Mouse (Mus musculus): ENCODE measurements around the gene Babam2.

- TF ChIP-seq POLR2A (IDR thresholded peaks at IDR 0.05; ENCODE audit: insufficient read length, low read depth) (no peak), CEBPB (IDR thresholded peaks at IDR 0.05; ENCODE audit: insufficient read depth, poor library complexity, severe bottlenecking) (no peak), MAX (IDR thresholded peaks at IDR 0.05; ENCODE audit: low read depth) (no peak), SRF (IDR thresholded peaks at IDR 0.05; ENCODE audit: control insufficient read depth, insufficient read length, low read depth) (no peak), MYOD1 (IDR thresholded peaks at IDR 0.05; ENCODE audit: control insufficient read depth in 1 of 3, insufficient read length in 2 of 3, low read depth in 2 of 3) (no peak), TCF12 (IDR thresholded peaks at IDR 0.05; ENCODE audit: insufficient read depth, poor library complexity, severe bottlenecking) (no peak), E2F4 (IDR thresholded peaks at IDR 0.05; ENCODE audit: insufficient read depth) (no peak), REST (IDR thresholded peaks at IDR 0.05; ENCODE audit: insufficient read depth, insufficient read length) (no peak), USF1 (IDR thresholded peaks at IDR 0.05; ENCODE audit: low read depth) (no peak), POLR2AphosphoS2 (IDR thresholded peaks at IDR 0.05; ENCODE audit: insufficient read length, low read depth) (no peak), MYOG (IDR thresholded peaks at IDR 0.05; ENCODE audit: control insufficient read depth in 1 of 3, insufficient read depth in 1 of 3, insufficient read length in 2 of 3, low read depth in 2 of 3) (no peak)
Observed at GRCm38 (mm10) chr5:31846971-31847370, 149.5 kb downstream of the Babam2 start.
